Mouse (Mus musculus): ENCODE measurements around the gene Ap3s2.

- no peak for TF ChIP-seq CHD2 (IDR thresholded peaks at IDR 0.05; ENCODE audit: low read depth, low read length)
- TF ChIP-seq MAFK (IDR thresholded peaks at IDR 0.05; ENCODE audit: insufficient read depth, low read depth, low read length) = no peak
- TF ChIP-seq ZC3H11A (IDR thresholded peaks at IDR 0.05; ENCODE audit: borderline replicate concordance, low read depth, low read length) = no peak
- no peak for TF ChIP-seq ZNF384 (IDR thresholded peaks at IDR 0.05; ENCODE audit: low read depth, low read length)
- no peak for TF ChIP-seq HCFC1 (IDR thresholded peaks at IDR 0.05; ENCODE audit: borderline replicate concordance, insufficient read depth, low read length)
Observed at GRCm38 (mm10) chr7:79954890-79955289, 34.4 kb upstream of the Ap3s2 start.
